Mouse (Mus musculus) CH12.LX (cell line): ENCODE data around the gene Rab42. TPM values are rescaled to one million over a fixed set of nuclear protein-coding genes. Genes with fewer than 3 reads are reported as not detected.

ENCODE experiments used
- DNase-seq: peaks from one replicate; pipeline ENCODE4 v3.0.0-alpha.2; 2013; ENCODE audit errors: extremely low read depth
- H3K27ac ChIP-seq: 2 replicates; pipeline ENCODE4 v1.5.1; 2012; ENCODE audit warnings: low read depth, mild to moderate bottlenecking, control low read depth, moderate library complexity; ENCODE audit not compliant: insufficient read depth
- H3K27me3 ChIP-seq: replicated peaks from 2 replicates; pipeline ENCODE3; 2012; ENCODE audit warnings: inconsistent platforms
- H3K36me3 ChIP-seq, 2 experiments: replicated peaks in 1 of 2; 2 replicates each; pipeline versions ENCODE3 to v1.6.1; 2012; ENCODE audit warnings: inconsistent platforms in 1 of 2, low read length in 1 of 2, mild to moderate bottlenecking in 1 of 2, mixed read lengths in 1 of 2, moderate library complexity in 1 of 2; ENCODE audit not compliant: control insufficient read depth in 1 of 2, insufficient read depth in 1 of 2
- H3K4me1 ChIP-seq, 2 experiments: 2 replicates each; pipeline ENCODE4 v1.6.1; 2012; ENCODE audit warnings: inconsistent platforms in 1 of 2, moderate library complexity in 1 of 2; ENCODE audit not compliant: insufficient read depth in 2 of 2, control insufficient read depth in 1 of 2
- H3K4me2 ChIP-seq: 2 replicates; pipeline ENCODE4 v1.6.1; 2012; ENCODE audit warnings: low read depth, mild to moderate bottlenecking, control low read depth; ENCODE audit not compliant: poor library complexity, insufficient read depth, severe bottlenecking
- H3K4me3 ChIP-seq, 3 experiments: fragments of 150-350 bp in 1 of 3; sonication (generic) in 1 of 3; replicated peaks in 1 of 3; 2 replicates each; pipeline versions ENCODE3 to v1.5.1; 2011 to 2012; ENCODE audit warnings: low read depth in 2 of 3, low read length in 2 of 3, mild to moderate bottlenecking in 2 of 3, moderate library complexity in 2 of 3, control low read depth in 1 of 3, improper control_type of control experiment in 1 of 3, inconsistent platforms in 1 of 3, mixed read lengths in 1 of 3; ENCODE audit not compliant: poor library complexity in 1 of 3
- H3K79me2 ChIP-seq: replicated peaks from 2 replicates; pipeline ENCODE4 v1.6.1; 2012; ENCODE audit warnings: mild to moderate bottlenecking, moderate library complexity; ENCODE audit not compliant: control insufficient read depth, poor library complexity, insufficient read depth, severe bottlenecking; ENCODE audit errors: extremely low read depth
- H3K9ac ChIP-seq: 2 replicates; pipeline ENCODE4 v1.6.1; 2012; ENCODE audit warnings: low read depth, mild to moderate bottlenecking, control low read depth, moderate library complexity; ENCODE audit not compliant: insufficient read depth
- H3K9me3 ChIP-seq: replicated peaks from 2 replicates; pipeline ENCODE3; 2012; ENCODE audit warnings: low read length, inconsistent platforms, mixed read lengths
- CHD1 ChIP-seq: IDR thresholded peaks from 2 replicates; pipeline ENCODE4 v1.6.1; 2012; ENCODE audit warnings: low read depth, low read length, improper control_type of control experiment, inconsistent platforms
- CHD2 ChIP-seq: IDR thresholded peaks from 2 replicates; pipeline ENCODE4 v1.6.1; 2011; ENCODE audit warnings: low read length, improper control_type of control experiment
- CTCF ChIP-seq, 2 experiments: IDR thresholded peaks in 1 of 2; conservative IDR thresholded peaks in 1 of 2; 2 replicates each; pipeline ENCODE4 v1.5.1; 2011 to 2012; ENCODE audit warnings: low read depth in 2 of 2, low read length in 2 of 2, improper control_type of control experiment in 1 of 2, inconsistent platforms in 1 of 2, mild to moderate bottlenecking in 1 of 2, moderate library complexity in 1 of 2
- E2F4 ChIP-seq: IDR thresholded peaks from 2 replicates; pipeline ENCODE4 v1.6.1; 2011; ENCODE audit warnings: low read depth, low read length, improper control_type of control experiment; ENCODE audit not compliant: insufficient replicate concordance
- EP300 ChIP-seq: IDR thresholded peaks from 2 replicates; pipeline ENCODE4 v1.6.1; 2011; ENCODE audit warnings: low read length, improper control_type of control experiment
- ETS1 ChIP-seq: conservative IDR thresholded peaks from 2 replicates; pipeline ENCODE4 v1.6.1; 2012; ENCODE audit warnings: low read depth, mild to moderate bottlenecking, inconsistent platforms, low read length, improper control_type of control experiment, moderate library complexity
- GABPA ChIP-seq: IDR thresholded peaks from 2 replicates; pipeline ENCODE4 v1.6.1; 2012; ENCODE audit warnings: low read depth, low read length, improper control_type of control experiment, inconsistent platforms; ENCODE audit not compliant: insufficient replicate concordance
- HCFC1 ChIP-seq: IDR thresholded peaks from 2 replicates; pipeline ENCODE4 v1.6.1; 2012; ENCODE audit warnings: low read depth, mild to moderate bottlenecking, inconsistent platforms, low read length, improper control_type of control experiment
- IRF4 ChIP-seq: IDR thresholded peaks from 2 replicates; pipeline ENCODE4 v1.6.1; 2014; ENCODE audit warnings: low read depth, mild to moderate bottlenecking, inconsistent platforms, low read length, improper control_type of control experiment
- JUN ChIP-seq: IDR thresholded peaks from 2 replicates; pipeline ENCODE4 v1.6.1; 2011; ENCODE audit warnings: low read depth, mild to moderate bottlenecking, low read length, improper control_type of control experiment, moderate library complexity; ENCODE audit not compliant: insufficient read depth
- JUND ChIP-seq: conservative IDR thresholded peaks from 2 replicates; pipeline ENCODE4 v1.6.1; 2011; ENCODE audit warnings: low read depth, low read length, improper control_type of control experiment
- KAT2A ChIP-seq: IDR thresholded peaks from 2 replicates; pipeline ENCODE4 v1.6.1; 2012; ENCODE audit warnings: low read length, improper control_type of control experiment, inconsistent platforms; ENCODE audit not compliant: insufficient replicate concordance
- MAX ChIP-seq: IDR thresholded peaks from 2 replicates; pipeline ENCODE4 v1.6.1; 2011; ENCODE audit warnings: low read length, improper control_type of control experiment
- MAZ ChIP-seq: IDR thresholded peaks from 2 replicates; pipeline ENCODE4 v1.6.1; 2012; ENCODE audit warnings: low read depth, mild to moderate bottlenecking, inconsistent platforms, low read length, improper control_type of control experiment, moderate library complexity
- MEF2A ChIP-seq: IDR thresholded peaks from 2 replicates; pipeline ENCODE4 v1.6.1; 2014; ENCODE audit warnings: low read depth, mild to moderate bottlenecking, inconsistent platforms, low read length, improper control_type of control experiment, borderline replicate concordance
- MXI1 ChIP-seq: IDR thresholded peaks from 2 replicates; pipeline ENCODE4 v1.6.1; 2011; ENCODE audit warnings: mild to moderate bottlenecking, low read depth, low read length, improper control_type of control experiment
- NELFE ChIP-seq: IDR thresholded peaks from 2 replicates; pipeline ENCODE4 v1.6.1; 2011; ENCODE audit warnings: low read depth, low read length, improper control_type of control experiment
- NRF1 ChIP-seq: IDR thresholded peaks from 2 replicates; pipeline ENCODE4 v1.6.1; 2014; ENCODE audit warnings: low read depth, mild to moderate bottlenecking, inconsistent platforms, low read length, improper control_type of control experiment, moderate library complexity
- PAX5 ChIP-seq: IDR thresholded peaks from 2 replicates; pipeline ENCODE4 v1.6.1; 2012; ENCODE audit warnings: low read length, inconsistent platforms, mixed read lengths
- POLR2A ChIP-seq: IDR thresholded peaks from 2 replicates; pipeline ENCODE4 v1.6.1; 2011; ENCODE audit warnings: low read depth, mild to moderate bottlenecking, improper control_type of control experiment, low read length
- RAD21 ChIP-seq: IDR thresholded peaks from 2 replicates; pipeline ENCODE4 v1.6.1; 2011; ENCODE audit warnings: low read depth, mild to moderate bottlenecking, low read length, improper control_type of control experiment, moderate library complexity
- SIN3A ChIP-seq: IDR thresholded peaks from 2 replicates; pipeline ENCODE4 v1.6.1; 2012; ENCODE audit warnings: low read length, improper control_type of control experiment, inconsistent platforms
- SMC3 ChIP-seq: IDR thresholded peaks from 2 replicates; pipeline ENCODE4 v1.6.1; 2011; ENCODE audit warnings: low read depth, low read length, improper control_type of control experiment
- TBP ChIP-seq: conservative IDR thresholded peaks from 2 replicates; pipeline ENCODE4 v1.6.1; 2011; ENCODE audit warnings: low read depth, low read length, improper control_type of control experiment
- TCF12 ChIP-seq: IDR thresholded peaks from 2 replicates; pipeline ENCODE4 v1.6.1; 2014; ENCODE audit warnings: low read depth, mild to moderate bottlenecking, inconsistent platforms, low read length, improper control_type of control experiment
- USF1 ChIP-seq: IDR thresholded peaks from 2 replicates; pipeline ENCODE4 v1.6.1; 2014; ENCODE audit warnings: low read depth, mild to moderate bottlenecking, inconsistent platforms, low read length, improper control_type of control experiment
- USF2 ChIP-seq: conservative IDR thresholded peaks from 2 replicates; pipeline ENCODE4 v1.6.1; 2011; ENCODE audit warnings: low read depth, low read length, improper control_type of control experiment
- ZC3H11A ChIP-seq: IDR thresholded peaks from 2 replicates; pipeline ENCODE4 v1.6.1; 2012; ENCODE audit warnings: low read depth, mild to moderate bottlenecking, inconsistent platforms, low read length, improper control_type of control experiment
- ZKSCAN1 ChIP-seq: IDR thresholded peaks from 2 replicates; pipeline ENCODE4 v1.6.1; 2012; ENCODE audit warnings: low read depth, inconsistent platforms, low read length, improper control_type of control experiment, borderline replicate concordance
- ZMIZ1 ChIP-seq: IDR thresholded peaks from 2 replicates; pipeline ENCODE4 v1.6.1; 2012; ENCODE audit warnings: low read depth, mild to moderate bottlenecking, inconsistent platforms, low read length, improper control_type of control experiment
- ZNF384 ChIP-seq: IDR thresholded peaks from 2 replicates; pipeline ENCODE4 v1.6.1; 2012; ENCODE audit warnings: low read depth, low read length, improper control_type of control experiment, inconsistent platforms
- dilution Hi-C: fragments of 300-500 bp; cut with MboI; formaldehyde crosslinking; loops from 2 replicates; pipeline ENCODE4 v1.14.3; 2020; ENCODE audit warnings: low sequenced_read_pairs; ENCODE audit not compliant: extremely low pct_unique_long_range_greater_than_20kb, extremely low pct_ligation_motif_present
- in situ Hi-C: fragments of 300-500 bp; cut with MboI; formaldehyde crosslinking; loops from 3 replicates; pipeline ENCODE4 v1.14.3; 2019; ENCODE audit warnings: low sequenced_read_pairs, low pct_ligation_motif_present, low pct_unique_long_range_greater_than_20kb, mixed read lengths
- polyA plus RNA-seq: library from polyadenylated mRNA; unstranded; fragments of >175 nt; gene quantifications from 2 replicates; pipeline ENCODE4 v1.2.1, GENCODE M21; 2012; ENCODE audit warnings: low read depth; ENCODE audit not compliant: insufficient read length
- total RNA-seq, 2 experiments: library from RNA; depleted of rRNA; stranded (reverse); fragments of 300-350 nt in 1 of 2; fragments of >200 nt in 1 of 2; gene quantifications; 2 replicates each; pipeline ENCODE4 v1.2.3; 2012 to 2014

Rab42 gene
- total and polyA plus RNA-seq, 3 experiments = 0.31 to 0.51 TPM; not detected in 1

DNA sequence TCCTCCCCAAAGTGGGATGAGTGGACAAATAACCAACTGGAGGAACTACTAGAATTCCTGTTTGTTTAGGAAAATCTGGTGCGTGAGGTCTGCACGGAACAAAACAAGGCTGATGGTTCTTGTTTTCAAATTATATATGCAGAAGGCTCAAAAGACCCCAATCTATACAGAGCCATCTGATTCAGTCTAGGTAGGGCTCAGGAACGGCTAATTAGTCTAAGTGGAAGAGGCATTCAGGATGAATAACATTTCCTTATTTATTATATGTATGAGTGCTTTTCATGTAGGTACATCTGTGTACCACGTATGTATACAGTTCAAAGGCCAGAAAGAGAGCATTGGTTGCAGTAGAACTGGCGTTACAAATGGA is 42.6 kb upstream of the Rab42 start:
- dilution Hi-C loops = no loop called here
- TF ChIP-seq MXI1 (no peak), JUN (no peak), IRF4 (no peak), RAD21 (no peak), CHD1 (no peak), USF1 (no peak), MAZ (no peak), MAX (no peak), SMC3 (no peak)
- no peak for DNase-seq
- Histone ChIP-seq H3K36me3 (peaks cover 6 to 32% of the 10 kb centered on the region in 2 experiments), H3K4me3 (peak overlapping the region in 1 of 3 experiments; percentile 95), H3K27me3 (no peaks in the 10 kb centered on the region), H3K9ac (no peak overlapping the region), H3K4me1 (peaks cover 13 to 58% of the 10 kb centered on the region in 2 experiments), H3K4me2 (no peak overlapping the region), H3K27ac (no peak overlapping the region), H3K9me3 (no peaks in the 10 kb centered on the region), H3K79me2 (peaks cover 44% of the 10 kb centered on the region)
- in situ Hi-C loops = no loop called here

DNA sequence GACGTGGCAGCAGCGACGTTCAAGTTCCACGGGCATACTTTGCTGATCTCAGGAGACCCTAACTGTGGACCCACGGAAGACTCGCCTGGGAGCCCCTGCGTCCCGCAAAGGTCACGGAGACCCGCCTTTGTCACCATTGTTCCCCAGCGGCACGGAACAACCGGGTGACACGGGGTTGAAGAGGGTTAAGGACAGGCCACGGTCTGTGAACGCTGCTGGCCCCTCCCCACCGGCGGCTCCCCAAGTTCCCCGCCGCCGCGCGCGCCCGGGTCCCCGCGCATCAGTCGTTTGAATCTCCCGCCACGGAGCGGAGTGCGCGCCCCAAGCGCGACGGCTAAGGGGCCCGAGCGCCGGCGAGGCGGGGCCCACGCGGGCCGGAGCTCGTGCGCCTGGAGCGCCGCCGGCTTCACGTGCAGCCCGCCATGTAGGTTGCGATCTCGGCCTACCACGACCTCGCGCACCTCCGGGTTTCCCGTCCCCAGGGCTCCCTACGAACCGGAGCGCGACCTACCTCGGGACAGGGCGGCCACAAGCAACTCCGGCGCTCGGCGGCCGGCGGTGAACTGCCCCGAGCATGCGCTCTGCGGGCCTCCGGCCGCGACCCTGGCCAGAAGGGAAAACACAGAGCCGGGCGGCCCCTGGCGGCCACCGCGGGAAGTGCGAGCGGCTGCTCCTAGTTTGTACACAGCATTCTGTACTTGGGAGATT is 42.1 kb upstream of the Rab42 start:
- peak overlapping the region; percentile 95 for H3K4me2 ChIP-seq
- H3K79me2 ChIP-seq = peaks cover 50% of the 10 kb centered on the region
- H3K9ac ChIP-seq = peak overlapping the region; percentile 83
- in situ Hi-C loops = no loop called here
- H3K27ac ChIP-seq = peak overlapping the region; percentile 54
- H3K36me3 ChIP-seq = peaks cover 2 to 32% of the 10 kb centered on the region in 2 experiments
- H3K9me3 ChIP-seq = no peaks in the 10 kb centered on the region
- peak; percentile 81 for DNase-seq
- no peaks in the 10 kb centered on the region for H3K27me3 ChIP-seq
- H3K4me1 ChIP-seq = peaks cover 16 to 58% of the 10 kb centered on the region in 2 experiments
- dilution Hi-C loops = no loop called here
- H3K4me3 ChIP-seq = peak overlapping the region; percentile 91 to 95 (median 93)
- TF ChIP-seq ZC3H11A = peak; percentile 45; the same call in 1 of the 2 replicates
- TF ChIP-seq TBP = no peak
- TF ChIP-seq JUND = no peak
- TF ChIP-seq CHD2 = peak; percentile 12; the same call in 1 of the 2 replicates
- TF ChIP-seq NRF1 = peak; percentile 98
- TF ChIP-seq PAX5 = no peak
- peak; percentile 96 for TF ChIP-seq NELFE
- TF ChIP-seq IRF4 = peak; percentile 43; the same call in 1 of the 2 replicates
- no peak for TF ChIP-seq ZKSCAN1
- TF ChIP-seq CTCF (conservative IDR thresholded peaks at IDR 0.05 in 1 of 2, IDR thresholded peaks at IDR 0.05 in 1 of 2; ENCODE audit: low read depth in 2 of 2, low read length in 2 of 2) = peak; percentile 76 to 97
- TF ChIP-seq ZNF384 = peak; percentile 46
- TF ChIP-seq RAD21 = peak; percentile 92
- TF ChIP-seq TCF12 = peak; percentile 81
- TF ChIP-seq SIN3A = peak; percentile 77
- TF ChIP-seq HCFC1 = peak; percentile 66
- TF ChIP-seq MEF2A = peak; percentile 72; the same call in 1 of the 2 replicates
- peak; percentile 80 for TF ChIP-seq ZMIZ1
- 0 out of 2 replicates have a peak, but pooled peaks have one; percentile 40 for TF ChIP-seq E2F4
- no peak for TF ChIP-seq USF2
- 0 out of 2 replicates have a peak, but pooled peaks have one; percentile 11 for TF ChIP-seq EP300
- no peak for TF ChIP-seq MAZ
- peak; percentile 78; the same call in 1 of the 2 replicates for TF ChIP-seq MAX
- TF ChIP-seq GABPA = no peak
- TF ChIP-seq CHD1 = no peak
- no peak for TF ChIP-seq JUN
- TF ChIP-seq ETS1 = no peak
- 0 out of 2 replicates have a peak, but pooled peaks have one; percentile 39 for TF ChIP-seq KAT2A
- TF ChIP-seq POLR2A = peak; percentile 94
